Mouse (Mus musculus) CH12.LX (cell line): ENCODE data around the gene Adcy10.

Experiments
- CHD1 ChIP-seq: IDR thresholded peaks from 2 replicates; pipeline ENCODE4 v1.6.1; 2012; ENCODE audit warnings: low read depth, low read length, improper control_type of control experiment, inconsistent platforms
- CTCF ChIP-seq, 2 experiments: IDR thresholded peaks in 1 of 2; conservative IDR thresholded peaks in 1 of 2; 2 replicates each; pipeline ENCODE4 v1.5.1; 2011 to 2012; ENCODE audit warnings: low read depth in 2 of 2, low read length in 2 of 2, improper control_type of control experiment in 1 of 2, inconsistent platforms in 1 of 2, mild to moderate bottlenecking in 1 of 2, moderate library complexity in 1 of 2
- GABPA ChIP-seq: IDR thresholded peaks from 2 replicates; pipeline ENCODE4 v1.6.1; 2012; ENCODE audit warnings: low read depth, low read length, improper control_type of control experiment, inconsistent platforms; ENCODE audit not compliant: insufficient replicate concordance
- POLR2A ChIP-seq: IDR thresholded peaks from 2 replicates; pipeline ENCODE4 v1.6.1; 2011; ENCODE audit warnings: low read depth, mild to moderate bottlenecking, improper control_type of control experiment, low read length
- POLR2AphosphoS2 ChIP-seq: IDR thresholded peaks from 2 replicates; pipeline ENCODE4 v1.6.1; 2011; ENCODE audit warnings: low read depth, low read length, improper control_type of control experiment
- RAD21 ChIP-seq: IDR thresholded peaks from 2 replicates; pipeline ENCODE4 v1.6.1; 2011; ENCODE audit warnings: low read depth, mild to moderate bottlenecking, low read length, improper control_type of control experiment, moderate library complexity
- RCOR1 ChIP-seq: conservative IDR thresholded peaks from 2 replicates; pipeline ENCODE4 v1.6.1; 2012; ENCODE audit warnings: low read depth, mild to moderate bottlenecking, inconsistent platforms, low read length, improper control_type of control experiment
- SIN3A ChIP-seq: IDR thresholded peaks from 2 replicates; pipeline ENCODE4 v1.6.1; 2012; ENCODE audit warnings: low read length, improper control_type of control experiment, inconsistent platforms
- ZC3H11A ChIP-seq: IDR thresholded peaks from 2 replicates; pipeline ENCODE4 v1.6.1; 2012; ENCODE audit warnings: low read depth, mild to moderate bottlenecking, inconsistent platforms, low read length, improper control_type of control experiment

- no peak for TF ChIP-seq CTCF (conservative IDR thresholded peaks at IDR 0.05 in 1 of 2, IDR thresholded peaks at IDR 0.05 in 1 of 2; ENCODE audit: low read depth in 2 of 2, low read length in 2 of 2)
- no peak for TF ChIP-seq POLR2A
- no peak for TF ChIP-seq POLR2AphosphoS2
- TF ChIP-seq CHD1, result no peak
- TF ChIP-seq ZC3H11A, result no peak
- no peak for TF ChIP-seq RCOR1
- no peak for TF ChIP-seq RAD21
- no peak for TF ChIP-seq SIN3A
- TF ChIP-seq GABPA, result no peak
Measured at GRCm38 (mm10) chr1:165438289-165439021, 46.5 kb upstream of the Adcy10 start.
